Mouse (Mus musculus): Measurements from ENCODE around the gene Pram1.

GRCm38 (mm10) chr17:33630171-33630895, 7.5 kb upstream of the Pram1 start:
- TF ChIP-seq GATA1 (IDR thresholded peaks at IDR 0.05; ENCODE audit: borderline replicate concordance, low read length) (no peak), FLI1 (IDR thresholded peaks at IDR 0.05; ENCODE audit: low read length) (no peak)

All from megakaryocyte, embryonic 14.5 days (primary cell).